Mouse (Mus musculus) CH12.LX (cell line): ENCODE measurements around the gene Cyb5b.

Source experiments
- CHD1 ChIP-seq: IDR thresholded peaks from 2 replicates; pipeline ENCODE4 v1.6.1; 2012; ENCODE audit warnings: low read depth, low read length, improper control_type of control experiment, inconsistent platforms
- CHD2 ChIP-seq: IDR thresholded peaks from 2 replicates; pipeline ENCODE4 v1.6.1; 2011; ENCODE audit warnings: low read length, improper control_type of control experiment
- CTCF ChIP-seq, 2 experiments: IDR thresholded peaks in 1 of 2; conservative IDR thresholded peaks in 1 of 2; 2 replicates each; pipeline ENCODE4 v1.5.1; 2011 to 2012; ENCODE audit warnings: low read depth in 2 of 2, low read length in 2 of 2, improper control_type of control experiment in 1 of 2, inconsistent platforms in 1 of 2, mild to moderate bottlenecking in 1 of 2, moderate library complexity in 1 of 2
- ELF1 ChIP-seq: IDR thresholded peaks from 2 replicates; pipeline ENCODE4 v1.6.1; 2014; ENCODE audit warnings: low read depth, mild to moderate bottlenecking, inconsistent platforms, low read length, improper control_type of control experiment
- EP300 ChIP-seq: IDR thresholded peaks from 2 replicates; pipeline ENCODE4 v1.6.1; 2011; ENCODE audit warnings: low read length, improper control_type of control experiment
- KAT2A ChIP-seq: IDR thresholded peaks from 2 replicates; pipeline ENCODE4 v1.6.1; 2012; ENCODE audit warnings: low read length, improper control_type of control experiment, inconsistent platforms; ENCODE audit not compliant: insufficient replicate concordance
- MAZ ChIP-seq: IDR thresholded peaks from 2 replicates; pipeline ENCODE4 v1.6.1; 2012; ENCODE audit warnings: low read depth, mild to moderate bottlenecking, inconsistent platforms, low read length, improper control_type of control experiment, moderate library complexity
- PAX5 ChIP-seq: IDR thresholded peaks from 2 replicates; pipeline ENCODE4 v1.6.1; 2012; ENCODE audit warnings: low read length, inconsistent platforms, mixed read lengths
- POLR2A ChIP-seq: IDR thresholded peaks from 2 replicates; pipeline ENCODE4 v1.6.1; 2011; ENCODE audit warnings: low read depth, mild to moderate bottlenecking, improper control_type of control experiment, low read length
- SMC3 ChIP-seq: IDR thresholded peaks from 2 replicates; pipeline ENCODE4 v1.6.1; 2011; ENCODE audit warnings: low read depth, low read length, improper control_type of control experiment
- TBP ChIP-seq: conservative IDR thresholded peaks from 2 replicates; pipeline ENCODE4 v1.6.1; 2011; ENCODE audit warnings: low read depth, low read length, improper control_type of control experiment
- TCF12 ChIP-seq: IDR thresholded peaks from 2 replicates; pipeline ENCODE4 v1.6.1; 2014; ENCODE audit warnings: low read depth, mild to moderate bottlenecking, inconsistent platforms, low read length, improper control_type of control experiment
- UBTF ChIP-seq: IDR thresholded peaks from 2 replicates; pipeline ENCODE4 v1.6.1; 2012; ENCODE audit warnings: low read depth, mild to moderate bottlenecking, inconsistent platforms, low read length, improper control_type of control experiment, moderate library complexity
- ZC3H11A ChIP-seq: IDR thresholded peaks from 2 replicates; pipeline ENCODE4 v1.6.1; 2012; ENCODE audit warnings: low read depth, mild to moderate bottlenecking, inconsistent platforms, low read length, improper control_type of control experiment

DNA sequence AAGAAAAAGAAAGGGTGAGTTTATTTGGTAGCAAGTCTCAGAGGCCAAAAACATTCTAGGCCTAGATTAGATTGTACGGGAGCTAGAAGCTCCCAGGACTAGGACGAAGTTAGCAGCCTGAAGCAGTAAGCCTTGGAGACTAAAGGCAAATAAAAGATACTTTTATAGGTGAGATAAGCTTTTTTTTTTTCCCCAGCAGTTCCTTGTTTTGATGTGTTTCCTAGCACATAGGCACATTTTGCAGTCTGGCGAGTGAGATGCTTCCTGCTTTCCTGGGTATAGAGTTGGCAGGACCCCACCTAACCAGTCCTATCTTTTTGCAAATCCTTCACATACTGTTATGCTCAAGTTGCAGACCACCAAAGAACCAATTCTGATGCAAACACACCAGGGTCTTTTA, 82.8 kb downstream of the Cyb5b start:
- TF ChIP-seq POLR2A (no peak), CTCF (conservative IDR thresholded peaks at IDR 0.05 in 1 of 2, IDR thresholded peaks at IDR 0.05 in 1 of 2; ENCODE audit: low read depth in 2 of 2, low read length in 2 of 2) (no peak), MAZ (no peak), ZC3H11A (no peak), TBP (no peak), EP300 (no peak), TCF12 (no peak), ELF1 (no peak), CHD2 (no peak), UBTF (no peak), KAT2A (no peak), PAX5 (no peak), SMC3 (no peak), CHD1 (no peak)
